Mouse (Mus musculus) erythroblast, embryonic 14.5 days (primary cell): ENCODE results near the gene 2310050C09Rik. TPM values are rescaled to one million over a fixed set of nuclear protein-coding genes. Genes with fewer than 3 reads are reported as not detected.

Experiments used
- H3K27me3 ChIP-seq: 2 replicates; pipeline ENCODE4 v1.6.1; 2012; ENCODE audit warnings: inconsistent platforms; ENCODE audit not compliant: control insufficient read depth
- H3K36me3 ChIP-seq: 2 replicates; pipeline ENCODE4 v1.6.1; 2012; ENCODE audit warnings: mild to moderate bottlenecking, inconsistent platforms; ENCODE audit not compliant: control insufficient read depth
- H3K4me1 ChIP-seq: 2 replicates; pipeline ENCODE4 v1.6.1; 2012; ENCODE audit warnings: inconsistent platforms; ENCODE audit not compliant: control insufficient read depth
- H3K4me3 ChIP-seq: replicated peaks from 2 replicates; pipeline ENCODE3; 2012; ENCODE audit warnings: moderate library complexity, mild to moderate bottlenecking, inconsistent platforms
- H3K9me3 ChIP-seq: 2 replicates; pipeline ENCODE4 v1.6.1; 2012; ENCODE audit warnings: low read length, inconsistent platforms, mixed read lengths; ENCODE audit not compliant: control insufficient read depth
- GATA1 ChIP-seq: IDR thresholded peaks from 2 replicates; pipeline ENCODE4 v1.6.1; 2012; ENCODE audit warnings: low read length, inconsistent platforms, mixed read lengths
- TAL1 ChIP-seq: IDR thresholded peaks from 3 replicates; pipeline ENCODE4 v1.6.1; 2012; ENCODE audit warnings: low read length, inconsistent platforms, mixed read lengths
- polyA plus RNA-seq: library from polyadenylated mRNA; stranded (reverse); fragments of >175 nt; gene quantifications from 2 replicates; pipeline ENCODE4 v1.2.3, GENCODE M21; 2012

The 2310050C09Rik gene
- polyA plus RNA-seq = not detected in 2 replicates

- no peaks in the 10 kb centered on the region for H3K27me3 ChIP-seq
- H3K9me3 ChIP-seq = peaks cover 7% of the 10 kb centered on the region
- H3K36me3 ChIP-seq = no peaks in the 10 kb centered on the region
- H3K4me1 ChIP-seq = no peaks in the 10 kb centered on the region
- H3K4me3 ChIP-seq = no peak within 1 kb of the TSS
- no peak for TF ChIP-seq GATA1
- TF ChIP-seq TAL1 = no peak
Observed at GRCm38 (mm10) chr3:92870116-92870515, at the start of gene 2310050C09Rik. Gene 2310050C09Rik (minus strand): TSS chr3:92870216.

GRCm38 (mm10) chr3:92907571-92907970 is 37.6 kb upstream of the 2310050C09Rik start:
- Histone ChIP-seq H3K9me3 (no peaks in the 10 kb centered on the region), H3K4me1 (no peaks in the 10 kb centered on the region), H3K36me3 (no peaks in the 10 kb centered on the region), H3K27me3 (no peaks in the 10 kb centered on the region), H3K4me3 (no peak overlapping the region)
- TF ChIP-seq GATA1 (no peak), TAL1 (no peak)

GRCm38 (mm10) chr3:92905182-92905581 is 35.2 kb upstream of the 2310050C09Rik start:
- no peaks in the 10 kb centered on the region for H3K4me1 ChIP-seq
- no peaks in the 10 kb centered on the region for H3K9me3 ChIP-seq
- no peak overlapping the region for H3K4me3 ChIP-seq
- no peaks in the 10 kb centered on the region for H3K36me3 ChIP-seq
- TF ChIP-seq TAL1 = no peak
- no peak for TF ChIP-seq GATA1
- H3K27me3 ChIP-seq = no peaks in the 10 kb centered on the region

GRCm38 (mm10) chr3:92903640-92904039 is 33.6 kb upstream of the 2310050C09Rik start:
- Histone ChIP-seq H3K27me3 (no peaks in the 10 kb centered on the region), H3K9me3 (no peaks in the 10 kb centered on the region), H3K4me3 (no peak overlapping the region), H3K36me3 (no peaks in the 10 kb centered on the region), H3K4me1 (no peaks in the 10 kb centered on the region)
- TF ChIP-seq TAL1 = no peak
- TF ChIP-seq GATA1 = no peak

GRCm38 (mm10) chr3:92902992-92903391 is 33.0 kb upstream of the 2310050C09Rik start:
- Histone ChIP-seq H3K4me1 (no peaks in the 10 kb centered on the region), H3K4me3 (no peak overlapping the region), H3K9me3 (no peaks in the 10 kb centered on the region), H3K36me3 (no peaks in the 10 kb centered on the region), H3K27me3 (no peaks in the 10 kb centered on the region)
- TF ChIP-seq GATA1 (no peak), TAL1 (no peak)

GRCm38 (mm10) chr3:92894489-92894888 is 24.5 kb upstream of the 2310050C09Rik start:
- H3K9me3 ChIP-seq = no peaks in the 10 kb centered on the region
- H3K27me3 ChIP-seq = no peaks in the 10 kb centered on the region
- H3K4me3 ChIP-seq = no peak overlapping the region
- no peak for TF ChIP-seq GATA1
- TF ChIP-seq TAL1 = no peak
- H3K36me3 ChIP-seq = no peaks in the 10 kb centered on the region
- no peaks in the 10 kb centered on the region for H3K4me1 ChIP-seq

- no peaks in the 10 kb centered on the region for H3K4me1 ChIP-seq
- H3K27me3 ChIP-seq = no peaks in the 10 kb centered on the region
- H3K36me3 ChIP-seq = no peaks in the 10 kb centered on the region
- TF ChIP-seq GATA1 (no peak), TAL1 (no peak)
- no peaks in the 10 kb centered on the region for H3K9me3 ChIP-seq
- no peak overlapping the region for H3K4me3 ChIP-seq
Observed at GRCm38 (mm10) chr3:92894063-92894462, 24.0 kb upstream of the 2310050C09Rik start.

- Histone ChIP-seq H3K27me3 (no peaks in the 10 kb centered on the region), H3K9me3 (peaks cover 2% of the 10 kb centered on the region; the same call in 1 of the 2 replicates), H3K4me3 (no peak overlapping the region), H3K36me3 (no peaks in the 10 kb centered on the region), H3K4me1 (no peaks in the 10 kb centered on the region)
- TF ChIP-seq TAL1 (no peak), GATA1 (no peak)
Observed at GRCm38 (mm10) chr3:92874180-92874579, 4.2 kb upstream of the 2310050C09Rik start.

GRCm38 (mm10) chr3:92851186-92851585 is 18.8 kb downstream of the 2310050C09Rik start, which contains the start of gene Lce1l:
Gene Lce1l (minus strand): TSS chr3:92851286.
- TF ChIP-seq GATA1 (no peak), TAL1 (no peak)

GRCm38 (mm10) chr3:92827108-92827507 is 42.9 kb downstream of the 2310050C09Rik start, which contains the start of gene Kprp:
Gene Kprp (minus strand): TSS chr3:92827247.
- Histone ChIP-seq H3K4me1 (no peaks in the 10 kb centered on the region), H3K36me3 (no peaks in the 10 kb centered on the region), H3K4me3 (no peak within 1 kb of the TSS), H3K27me3 (no peaks in the 10 kb centered on the region), H3K9me3 (peaks cover 19% of the 10 kb centered on the region)
- TF ChIP-seq TAL1 (no peak), GATA1 (no peak)

More at GRCm38 (mm10) chr3:92851186-92851585, 18.8 kb downstream of the 2310050C09Rik start, which contains the start of gene Lce1l:
- Histone ChIP-seq H3K9me3 (no peaks in the 10 kb centered on the region), H3K27me3 (no peaks in the 10 kb centered on the region), H3K36me3 (no peaks in the 10 kb centered on the region), H3K4me3 (no peak within 1 kb of the TSS), H3K4me1 (no peaks in the 10 kb centered on the region)
